Mouse (Mus musculus): Measurements from ENCODE around the gene Hax1. TPM values are rescaled to one million over a fixed set of nuclear protein-coding genes. Genes with fewer than 3 reads are reported as not detected.

Hax1 gene
- 68.6 TPM for polyA plus RNA-seq (2014; fragmentation: Illumina TruSeq; extraction: RNeasy Lipid Tissue Mini Kit (QIAGEN cat#74804); ENCODE audit: insufficient read depth, low read depth, low replicate concordance)

DNA sequence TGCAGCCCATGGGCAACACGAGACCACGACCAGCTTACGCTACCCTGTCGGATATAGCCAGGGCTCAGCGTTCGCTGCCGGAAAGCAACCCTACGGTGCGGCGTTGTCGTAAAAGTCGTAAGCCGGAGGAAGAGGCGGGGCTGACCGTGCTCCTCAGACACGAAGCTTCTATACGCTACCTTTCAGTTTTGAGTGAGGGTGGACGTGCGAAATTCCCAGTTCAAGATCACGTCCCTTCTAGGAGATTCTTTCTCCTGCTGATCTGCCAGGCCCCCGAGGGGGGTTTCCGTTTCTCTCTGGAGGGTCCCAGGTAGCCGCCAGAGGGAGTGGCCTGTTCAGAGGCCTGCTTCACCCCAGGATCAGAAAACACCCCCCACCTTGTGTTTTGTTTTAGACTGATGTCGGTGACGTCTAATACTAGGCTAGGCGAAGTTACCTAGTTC lies at the start of gene Hax1:
TSS of gene Hax1 (minus strand) at position 169 of the 443 bp plus-strand sequence.

DNA sequence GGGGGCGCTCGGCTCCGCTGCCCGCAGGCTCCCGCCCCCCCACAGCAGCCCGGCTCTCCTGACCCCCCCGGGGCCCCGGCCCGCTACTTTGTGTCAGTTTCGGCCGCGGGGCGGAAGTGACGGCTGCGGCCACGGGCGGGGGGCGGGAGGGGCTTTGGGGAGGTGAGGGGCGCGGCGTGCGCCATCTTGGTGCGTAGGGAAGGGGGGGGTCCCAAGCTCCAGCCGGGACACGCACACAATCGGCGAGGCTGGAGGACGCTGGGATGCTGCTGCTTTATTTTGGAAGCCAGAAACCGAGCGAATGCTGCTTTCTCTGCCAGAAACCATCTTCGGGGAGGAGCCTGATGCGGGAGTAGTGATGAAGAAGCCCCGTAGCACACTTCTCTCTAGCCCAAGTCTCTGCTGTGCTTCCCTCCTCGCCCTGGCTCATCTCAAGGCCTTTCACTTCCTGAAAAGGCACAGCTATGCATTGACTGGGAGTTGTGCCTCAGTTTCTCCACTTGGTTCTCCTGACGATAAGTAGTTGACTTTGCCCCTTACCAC lies 35.3 kb downstream of the Hax1 start, which contains the start of gene Atp8b2:
TSS of gene Atp8b2 (minus strand) at position 288 of the 543 bp plus-strand sequence.

Other genes with a start within 250 kb of the Hax1 start
- 0.24 TPM for gene Chrnb2, start 234.1 kb downstream of the Hax1 start, polyA plus RNA-seq (2014; fragmentation: Illumina TruSeq; extraction: RNeasy Lipid Tissue Mini Kit (QIAGEN cat#74804); ENCODE audit: insufficient read depth, low read depth, low replicate concordance)
- 61.0 TPM for gene Ube2q1, start 225.2 kb downstream of the Hax1 start, polyA plus RNA-seq (2014; fragmentation: Illumina TruSeq; extraction: RNeasy Lipid Tissue Mini Kit (QIAGEN cat#74804); ENCODE audit: insufficient read depth, low read depth, low replicate concordance)
- 11.7 TPM for gene She, start 167.4 kb downstream of the Hax1 start, polyA plus RNA-seq (2014; fragmentation: Illumina TruSeq; extraction: RNeasy Lipid Tissue Mini Kit (QIAGEN cat#74804); ENCODE audit: insufficient read depth, low read depth, low replicate concordance)
- 9.3 TPM for gene Il6ra, start 85.6 kb downstream of the Hax1 start, polyA plus RNA-seq (2014; fragmentation: Illumina TruSeq; extraction: RNeasy Lipid Tissue Mini Kit (QIAGEN cat#74804); ENCODE audit: insufficient read depth, low read depth, low replicate concordance)
- gene Atp8b2, start 35.3 kb downstream of the Hax1 start, polyA plus RNA-seq (2014; fragmentation: Illumina TruSeq; extraction: RNeasy Lipid Tissue Mini Kit (QIAGEN cat#74804); ENCODE audit: insufficient read depth, low read depth, low replicate concordance) = 9.1 TPM
- gene 4933434E20Rik, start 52.9 kb upstream of the Hax1 start, polyA plus RNA-seq (2014; fragmentation: Illumina TruSeq; extraction: RNeasy Lipid Tissue Mini Kit (QIAGEN cat#74804); ENCODE audit: insufficient read depth, low read depth, low replicate concordance) = 91.0 TPM
- 27.3 TPM for gene Ubap2l, start 53.8 kb upstream of the Hax1 start, polyA plus RNA-seq (2014; fragmentation: Illumina TruSeq; extraction: RNeasy Lipid Tissue Mini Kit (QIAGEN cat#74804); ENCODE audit: insufficient read depth, low read depth, low replicate concordance)
- 250 TPM for gene Tpm3, start 73.9 kb upstream of the Hax1 start, polyA plus RNA-seq (2014; fragmentation: Illumina TruSeq; extraction: RNeasy Lipid Tissue Mini Kit (QIAGEN cat#74804); ENCODE audit: insufficient read depth, low read depth, low replicate concordance)
- gene Nup210l, start 105.4 kb upstream of the Hax1 start, polyA plus RNA-seq (2014; fragmentation: Illumina TruSeq; extraction: RNeasy Lipid Tissue Mini Kit (QIAGEN cat#74804); ENCODE audit: insufficient read depth, low read depth, low replicate concordance) = 0.12 TPM
- gene Rps27, start 214.9 kb upstream of the Hax1 start, polyA plus RNA-seq (2014; fragmentation: Illumina TruSeq; extraction: RNeasy Lipid Tissue Mini Kit (QIAGEN cat#74804); ENCODE audit: insufficient read depth, low read depth, low replicate concordance) = 6,956 TPM
- gene Rab13, start 214.9 kb upstream of the Hax1 start, polyA plus RNA-seq (2014; fragmentation: Illumina TruSeq; extraction: RNeasy Lipid Tissue Mini Kit (QIAGEN cat#74804); ENCODE audit: insufficient read depth, low read depth, low replicate concordance) = 19.0 TPM
- 75.8 TPM for gene Jtb, start 232.8 kb upstream of the Hax1 start, polyA plus RNA-seq (2014; fragmentation: Illumina TruSeq; extraction: RNeasy Lipid Tissue Mini Kit (QIAGEN cat#74804); ENCODE audit: insufficient read depth, low read depth, low replicate concordance)
- 1.8 TPM for gene Creb3l4, start 244.7 kb upstream of the Hax1 start, polyA plus RNA-seq (2014; fragmentation: Illumina TruSeq; extraction: RNeasy Lipid Tissue Mini Kit (QIAGEN cat#74804); ENCODE audit: insufficient read depth, low read depth, low replicate concordance)
- 61.5 TPM for gene Slc39a1, start 249.4 kb upstream of the Hax1 start, polyA plus RNA-seq (2014; fragmentation: Illumina TruSeq; extraction: RNeasy Lipid Tissue Mini Kit (QIAGEN cat#74804); ENCODE audit: insufficient read depth, low read depth, low replicate concordance)